Comparison of ENCODE assay signal across 16 mouse cellular contexts in the genomic region with DNA sequence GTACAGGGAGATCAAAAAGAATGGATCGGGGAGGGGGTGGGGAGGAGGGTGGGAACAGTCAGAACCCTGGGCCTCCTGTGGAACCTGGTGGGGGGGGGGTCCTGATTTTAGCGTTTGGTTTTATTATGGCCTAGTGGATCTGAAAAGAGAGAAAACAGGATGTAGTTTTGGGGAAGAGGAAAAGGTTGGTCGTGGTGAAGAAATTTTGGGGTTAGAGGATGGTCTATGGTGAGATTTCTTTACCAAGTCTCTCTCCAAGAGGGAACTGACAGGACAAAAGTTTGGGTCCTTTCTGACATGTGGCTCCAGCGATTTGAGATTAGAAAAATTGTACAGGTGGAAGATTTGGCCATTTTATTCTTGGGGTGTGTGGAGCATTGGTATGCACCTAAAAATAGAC. TPM values are rescaled to one million over a fixed set of nuclear protein-coding genes. Genes with fewer than 3 reads are reported as not detected.
A peak's percentile ranks its signal among the peaks of the same experiment; 100 is the strongest.
DNase-seq lines count a peak whose midpoint lies in the region; ATAC-seq and TF ChIP-seq lines count a peak whose summit lies in the region.
"Had no signal": no experiment of that assay in that cellular context is flagged by ENCODE, and none has a peak within 500 bp of the region (broad histone marks: within the 10 kb centered on the region; RNA-seq: fewer than 3 reads in every experiment).

No protein-coding gene starts in this region.

- ATAC-seq in embryonic facial prominence, embryonic 11.5 days (replicated peaks; ENCODE audit: insufficient number of reproducible peaks, low FRiP score, low TSS enrichment, low read depth): no peak
- ATAC-seq in embryonic facial prominence, embryonic 14.5 days (ENCODE audit: low read depth): no peak
- no peak for ATAC-seq in hindbrain, embryonic 15.5 days (ENCODE audit: low FRiP score, low read depth)
- no peak for ATAC-seq in midbrain, postnatal 0 days (ENCODE audit: low FRiP score)

- peaks cover 4% of the 10 kb centered on the region; the same call in 1 of the 2 replicates for H3K4me1 ChIP-seq in embryonic facial prominence, embryonic 11.5 days (ENCODE audit: control insufficient read depth, insufficient read depth, low read length)
- peaks cover 44% of the 10 kb centered on the region for H3K4me1 ChIP-seq in embryonic facial prominence, embryonic 10.5 days
- peaks cover 17% of the 10 kb centered on the region for H3K4me1 ChIP-seq in embryonic facial prominence, embryonic 14.5 days (ENCODE audit: control insufficient read depth, insufficient read depth, low read length)
- H3K4me1 ChIP-seq in hindbrain, embryonic 15.5 days (replicated peaks): peaks cover 63% of the 10 kb centered on the region
- H3K4me1 ChIP-seq in midbrain, postnatal 0 days (ENCODE audit: insufficient read depth, low read length): peaks cover 3% of the 10 kb centered on the region; the same call in 1 of the 2 replicates

- no peaks in the 10 kb centered on the region for H3K9me3 ChIP-seq in embryonic facial prominence, embryonic 11.5 days (replicated peaks; ENCODE audit: control insufficient read depth, low read length)
- H3K9me3 ChIP-seq in embryonic facial prominence, embryonic 10.5 days: no peaks in the 10 kb centered on the region
- no peaks in the 10 kb centered on the region for H3K9me3 ChIP-seq in embryonic facial prominence, embryonic 14.5 days (ENCODE audit: control insufficient read depth, low read length)
- no peaks in the 10 kb centered on the region for H3K9me3 ChIP-seq in hindbrain, embryonic 15.5 days
- H3K9me3 ChIP-seq in midbrain, postnatal 0 days (ENCODE audit: low read length): no peaks in the 10 kb centered on the region

- peak overlapping the region; percentile 93; the same call in 1 of the 2 replicates for H3K4me2 ChIP-seq in embryonic facial prominence, embryonic 11.5 days (ENCODE audit: low read depth, low read length)
- peak overlapping the region; percentile 87 for H3K4me2 ChIP-seq in embryonic facial prominence, embryonic 14.5 days (ENCODE audit: low read depth, low read length)
- H3K4me2 ChIP-seq in hindbrain, embryonic 15.5 days: peak overlapping the region; percentile 77
- H3K4me2 ChIP-seq in midbrain, postnatal 0 days (ENCODE audit: low read depth, low read length, poor library complexity, severe bottlenecking): peak overlapping the region; percentile 73

- H3K27ac ChIP-seq in embryonic facial prominence, embryonic 11.5 days (replicated peaks; ENCODE audit: low read depth, low read length): no peak overlapping the region
- no peak overlapping the region for H3K27ac ChIP-seq in embryonic facial prominence, embryonic 10.5 days (replicated peaks)
- H3K27ac ChIP-seq in embryonic facial prominence, embryonic 14.5 days (replicated peaks; ENCODE audit: low read depth, low read length): no peak overlapping the region
- no peak overlapping the region for H3K27ac ChIP-seq in hindbrain, embryonic 15.5 days (replicated peaks)
- H3K27ac ChIP-seq in midbrain, postnatal 0 days (ENCODE audit: low read depth, low read length): 0 out of 2 replicates have a peak overlapping the region, but pooled peaks have one; percentile 85
- H3K27ac ChIP-seq: gastrocnemius, adult 2 months had no signal

- no peak for TF ChIP-seq CTCF in midbrain, postnatal 0 days (IDR thresholded peaks at IDR 0.05)

- no peaks in the 10 kb centered on the region for H3K27me3 ChIP-seq in embryonic facial prominence, embryonic 11.5 days (ENCODE audit: control insufficient read depth, insufficient read depth, low read length)
- peaks cover 33% of the 10 kb centered on the region for H3K27me3 ChIP-seq in embryonic facial prominence, embryonic 10.5 days (replicated peaks; ENCODE audit: low read depth, poor library complexity, severe bottlenecking)
- H3K27me3 ChIP-seq in embryonic facial prominence, embryonic 14.5 days (replicated peaks; ENCODE audit: control insufficient read depth, insufficient read depth, low read length): no peaks in the 10 kb centered on the region; the same call in 1 of the 2 replicates
- H3K27me3 ChIP-seq in hindbrain, embryonic 15.5 days: no peaks in the 10 kb centered on the region
- H3K27me3 ChIP-seq in midbrain, postnatal 0 days (ENCODE audit: insufficient read depth, low read length): no peaks in the 10 kb centered on the region

- peaks cover 14% of the 10 kb centered on the region for H3K36me3 ChIP-seq in embryonic facial prominence, embryonic 11.5 days (replicated peaks; ENCODE audit: control insufficient read depth, insufficient read depth, low read depth, low read length)
- H3K36me3 ChIP-seq in embryonic facial prominence, embryonic 10.5 days (replicated peaks): peaks cover 41% of the 10 kb centered on the region
- peaks cover 31% of the 10 kb centered on the region for H3K36me3 ChIP-seq in embryonic facial prominence, embryonic 14.5 days (ENCODE audit: control insufficient read depth, insufficient read depth, low read length)
- peaks cover 25% of the 10 kb centered on the region for H3K36me3 ChIP-seq in hindbrain, embryonic 15.5 days
- peaks cover 26% of the 10 kb centered on the region for H3K36me3 ChIP-seq in midbrain, postnatal 0 days (ENCODE audit: insufficient read depth, low read length)

- H3K4me3 ChIP-seq in embryonic facial prominence, embryonic 11.5 days (ENCODE audit: low read depth, low read length): no peak overlapping the region
- H3K4me3 ChIP-seq in embryonic facial prominence, embryonic 10.5 days: no peak overlapping the region
- no peak overlapping the region; the same call in 1 of the 2 replicates for H3K4me3 ChIP-seq in embryonic facial prominence, embryonic 14.5 days (ENCODE audit: low read depth, low read length)
- peak overlapping the region; percentile 88 for H3K4me3 ChIP-seq in hindbrain, embryonic 15.5 days
- peak overlapping the region; percentile 94 for H3K4me3 ChIP-seq in midbrain, postnatal 0 days (ENCODE audit: low read depth, low read length)

- WGBS in embryonic facial prominence, embryonic 11.5 days: 56% methylated on average over 4 of the region's 4 CpGs
- WGBS in embryonic facial prominence, embryonic 10.5 days: 51% methylated on average over 4 of the region's 4 CpGs
- WGBS in embryonic facial prominence, embryonic 14.5 days: 56% methylated on average over 4 of the region's 4 CpGs
- 54% methylated on average over 4 of the region's 4 CpGs for WGBS in hindbrain, embryonic 15.5 days
- 46% methylated on average over 4 of the region's 4 CpGs for WGBS in midbrain, postnatal 0 days

- no peak overlapping the region for H3K9ac ChIP-seq in embryonic facial prominence, embryonic 11.5 days (replicated peaks; ENCODE audit: low read length)
- no peak overlapping the region; the same call in 1 of the 2 replicates for H3K9ac ChIP-seq in embryonic facial prominence, embryonic 14.5 days (ENCODE audit: low read depth, low read length)
- no peak overlapping the region for H3K9ac ChIP-seq in hindbrain, embryonic 15.5 days
- H3K9ac ChIP-seq in midbrain, postnatal 0 days (replicated peaks; ENCODE audit: low read length, poor library complexity, severe bottlenecking): peak overlapping the region; percentile 90

- DNase-seq in embryonic facial prominence, embryonic 11.5 days (ENCODE audit: low spot score): no peak
- no peak for DNase-seq in embryonic facial prominence, embryonic 10.5 days (ENCODE audit: low spot score)
- no peak for DNase-seq in embryonic facial prominence, embryonic 14.5 days (ENCODE audit: low spot score)
- DNase-seq in midbrain, postnatal 0 days (ENCODE audit: low spot score): no peak
- no peak for DNase-seq in lung, postnatal 36 days
- DNase-seq in ovary, postnatal 14 days (ENCODE audit: low spot score): no peak
- DNase-seq in layer of hippocampus, adult 18-20 months (ENCODE audit: low spot score in 2 of 2): no peak
- DNase-seq: gastrocnemius, adult 2 months; kidney, adult 18-20 months; right cerebral cortex, adult 18-20 months had no signal

RNA-seq across cellular contexts. Expression of a gene that starts 6.0 kb away (rescaled TPM):
- 6.1 and 8.9 TPM in 2 replicates for polyA plus RNA-seq in embryonic facial prominence, embryonic 11.5 days (2014; fragmentation: Nextera tagmentation; extraction: Ambion mirVana)
- polyA plus RNA-seq in embryonic facial prominence, embryonic 10.5 days (2016; fragmentation: Nextera tagmentation; extraction: Ambion mirVana): 7.0 and 9.4 TPM in 2 replicates
- 8.4 and 10.2 TPM in 2 replicates for polyA plus RNA-seq in embryonic facial prominence, embryonic 14.5 days (2014; fragmentation: Nextera tagmentation; extraction: Ambion mirVana)
- 85.2 and 86.0 TPM in 2 replicates for polyA plus RNA-seq in hindbrain, embryonic 15.5 days (2015; fragmentation: Nextera tagmentation; extraction: Ambion mirVana)
- total RNA-seq in midbrain, postnatal 0 days (2014; rRNA removed): 633 and 639 TPM in 2 replicates
- 111 and 116 TPM in 2 replicates for polyA plus RNA-seq in midbrain, postnatal 0 days (2015; fragmentation: Nextera tagmentation; extraction: Ambion mirVana)
- 100 to 1,000 TPM; 683 to 686 TPM for total RNA-seq in layer of hippocampus, adult 18-20 months (2021)

RNA-seq across cellular contexts. Expression of a gene that starts 28.5 kb away (rescaled TPM):
- 0.20 TPM in 1 of 2 replicates, not detected in the other for polyA plus RNA-seq in embryonic facial prominence, embryonic 11.5 days (2014; fragmentation: Nextera tagmentation; extraction: Ambion mirVana)
- 0.18 and 0.31 TPM in 2 replicates for polyA plus RNA-seq in embryonic facial prominence, embryonic 10.5 days (2016; fragmentation: Nextera tagmentation; extraction: Ambion mirVana)
- polyA plus RNA-seq in embryonic facial prominence, embryonic 14.5 days (2014; fragmentation: Nextera tagmentation; extraction: Ambion mirVana): 0.12 and 0.22 TPM in 2 replicates
- polyA plus RNA-seq in hindbrain, embryonic 15.5 days (2015; fragmentation: Nextera tagmentation; extraction: Ambion mirVana): 2.3 TPM in 2 replicates
- not detected in 2 replicates for total RNA-seq in midbrain, postnatal 0 days (2014; rRNA removed)
- polyA plus RNA-seq in midbrain, postnatal 0 days (2015; fragmentation: Nextera tagmentation; extraction: Ambion mirVana): 0.95 and 1.1 TPM in 2 replicates
- total RNA-seq in layer of hippocampus, adult 18-20 months (2021): 10 to 100 TPM; 35.8 to 43.1 TPM
- total RNA-seq: adrenal gland, adult 18-20 months; gastrocnemius, adult 2 months; monocyte, adult 5-6 weeks had no signal
- polyA plus RNA-seq: heart, embryonic 14.5 days; liver, embryonic 16.5 days had no signal

RNA-seq across cellular contexts. Expression of a gene that starts 36.6 kb away (rescaled TPM):
- polyA plus RNA-seq in embryonic facial prominence, embryonic 11.5 days (2014; fragmentation: Nextera tagmentation; extraction: Ambion mirVana): not detected in 2 replicates
- polyA plus RNA-seq in embryonic facial prominence, embryonic 10.5 days (2016; fragmentation: Nextera tagmentation; extraction: Ambion mirVana): 0.19 TPM in 1 of 2 replicates, not detected in the other
- polyA plus RNA-seq in embryonic facial prominence, embryonic 14.5 days (2014; fragmentation: Nextera tagmentation; extraction: Ambion mirVana): 0.12 TPM in 1 of 2 replicates, not detected in the other
- polyA plus RNA-seq in hindbrain, embryonic 15.5 days (2015; fragmentation: Nextera tagmentation; extraction: Ambion mirVana): 0.08 TPM in 1 of 2 replicates, not detected in the other
- not detected in 2 replicates for total RNA-seq in midbrain, postnatal 0 days (2014; rRNA removed)
- polyA plus RNA-seq in midbrain, postnatal 0 days (2015; fragmentation: Nextera tagmentation; extraction: Ambion mirVana): not detected in 2 replicates
- total RNA-seq in layer of hippocampus, adult 18-20 months (2021): not detected
- total RNA-seq: adrenal gland, adult 18-20 months; gastrocnemius, adult 2 months; layer of hippocampus, postnatal 36 days; monocyte, adult 5-6 weeks had no signal
- polyA plus RNA-seq: heart, embryonic 14.5 days; liver, embryonic 16.5 days had no signal

RNA-seq across cellular contexts. Expression of a gene that starts 46.3 kb away (rescaled TPM):
- not detected in 2 replicates for polyA plus RNA-seq in embryonic facial prominence, embryonic 11.5 days (2014; fragmentation: Nextera tagmentation; extraction: Ambion mirVana)
- polyA plus RNA-seq in embryonic facial prominence, embryonic 10.5 days (2016; fragmentation: Nextera tagmentation; extraction: Ambion mirVana): not detected in 2 replicates
- polyA plus RNA-seq in embryonic facial prominence, embryonic 14.5 days (2014; fragmentation: Nextera tagmentation; extraction: Ambion mirVana): 0.04 TPM in 1 of 2 replicates, not detected in the other
- not detected in 2 replicates for polyA plus RNA-seq in hindbrain, embryonic 15.5 days (2015; fragmentation: Nextera tagmentation; extraction: Ambion mirVana)
- not detected in 2 replicates for total RNA-seq in midbrain, postnatal 0 days (2014; rRNA removed)
- not detected in 2 replicates for polyA plus RNA-seq in midbrain, postnatal 0 days (2015; fragmentation: Nextera tagmentation; extraction: Ambion mirVana)
- total RNA-seq in layer of hippocampus, adult 18-20 months (2021): not detected
- total RNA-seq: adrenal gland, adult 18-20 months; gastrocnemius, adult 2 months; layer of hippocampus, postnatal 36 days; monocyte, adult 5-6 weeks had no signal
- polyA plus RNA-seq: heart, embryonic 14.5 days; liver, embryonic 16.5 days had no signal

RNA-seq across cellular contexts. Expression of a gene that starts 50.8 kb away (rescaled TPM):
- polyA plus RNA-seq in embryonic facial prominence, embryonic 11.5 days (2014; fragmentation: Nextera tagmentation; extraction: Ambion mirVana): 102 and 110 TPM in 2 replicates
- polyA plus RNA-seq in embryonic facial prominence, embryonic 10.5 days (2016; fragmentation: Nextera tagmentation; extraction: Ambion mirVana): 97.0 and 106 TPM in 2 replicates
- polyA plus RNA-seq in embryonic facial prominence, embryonic 14.5 days (2014; fragmentation: Nextera tagmentation; extraction: Ambion mirVana): 45.5 and 64.8 TPM in 2 replicates
- 222 and 250 TPM in 2 replicates for polyA plus RNA-seq in hindbrain, embryonic 15.5 days (2015; fragmentation: Nextera tagmentation; extraction: Ambion mirVana)
- total RNA-seq in midbrain, postnatal 0 days (2014; rRNA removed): 140 and 182 TPM in 2 replicates
- polyA plus RNA-seq in midbrain, postnatal 0 days (2015; fragmentation: Nextera tagmentation; extraction: Ambion mirVana): 166 and 171 TPM in 2 replicates
- total RNA-seq in layer of hippocampus, adult 18-20 months (2021): 1 to 10 TPM; 8.1 to 8.7 TPM
- total RNA-seq: monocyte, adult 5-6 weeks had no signal

Comparison
In these comparisons a context has a peak if more than half of its experiments do, and no peak if none do; other contexts are left out.
1. H3K4me3 ChIP-seq: peak in hindbrain, embryonic 15.5 days (single experiment) and midbrain, postnatal 0 days (single experiment); none in embryonic facial prominence, embryonic 11.5 days (single experiment), embryonic facial prominence, embryonic 10.5 days (single experiment) and embryonic facial prominence, embryonic 14.5 days (single experiment).
2. Peak in every context shown above with its lines, with median percentiles within 50 percentile points of each other: H3K4me2 ChIP-seq.